Mouse (Mus musculus) mesoderm, embryonic 11.5 days (tissue): ENCODE results near the gene Gak.

Experiments
- DNase-seq: peaks from one replicate; pipeline ENCODE4 v3.0.0-alpha.2; 2012; ENCODE audit warnings: low read depth, low spot score

Gene Gak

DNA sequence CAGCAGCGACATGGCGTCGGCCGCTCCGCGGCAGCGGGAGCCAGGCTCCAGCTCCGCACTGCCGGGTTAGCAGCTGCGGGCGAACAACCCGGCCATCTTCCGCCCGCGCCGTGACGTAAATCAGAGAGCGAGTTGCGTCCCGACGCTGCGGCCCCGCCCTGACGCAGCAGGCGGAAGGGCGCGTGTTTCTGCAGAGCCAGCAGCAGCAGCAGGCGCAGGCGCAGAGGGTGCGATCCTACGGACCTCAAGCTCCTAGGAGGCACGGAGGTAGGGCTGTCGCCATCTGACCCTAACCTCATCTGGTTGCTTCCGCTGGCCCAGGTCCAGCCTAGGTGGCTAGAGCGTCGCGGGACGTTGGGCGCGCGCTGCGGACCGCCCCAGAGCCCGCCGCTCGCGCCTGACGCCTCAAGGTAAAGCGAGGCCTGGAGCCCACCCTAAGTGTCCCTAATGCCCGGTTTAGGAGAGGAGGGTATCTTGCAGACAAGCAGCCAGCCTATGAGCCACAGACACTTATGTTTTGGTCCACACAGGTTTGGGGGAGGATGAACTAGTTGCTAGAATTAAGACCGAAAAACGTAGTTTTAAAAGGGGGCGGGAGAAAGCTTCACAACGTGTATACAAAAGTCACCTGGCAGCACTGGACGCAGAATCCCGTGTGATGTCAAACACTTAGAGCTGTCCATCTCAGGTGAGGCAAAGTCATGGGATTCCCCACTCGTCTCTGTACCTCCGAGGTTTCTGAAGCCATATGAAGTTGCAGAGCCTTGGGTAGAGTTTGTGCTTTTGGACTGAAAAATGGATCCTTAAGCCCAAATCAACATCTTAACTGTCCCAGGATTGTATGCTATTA, at the start of gene Gak, which contains the start of gene Tmem175:
Gene Gak (minus strand): TSS at position 122 of the 850 bp plus-strand sequence.
Gene Tmem175 (plus strand): TSS at position 137 of the 850 bp plus-strand sequence.
- peak; percentile 96 for DNase-seq

DNA sequence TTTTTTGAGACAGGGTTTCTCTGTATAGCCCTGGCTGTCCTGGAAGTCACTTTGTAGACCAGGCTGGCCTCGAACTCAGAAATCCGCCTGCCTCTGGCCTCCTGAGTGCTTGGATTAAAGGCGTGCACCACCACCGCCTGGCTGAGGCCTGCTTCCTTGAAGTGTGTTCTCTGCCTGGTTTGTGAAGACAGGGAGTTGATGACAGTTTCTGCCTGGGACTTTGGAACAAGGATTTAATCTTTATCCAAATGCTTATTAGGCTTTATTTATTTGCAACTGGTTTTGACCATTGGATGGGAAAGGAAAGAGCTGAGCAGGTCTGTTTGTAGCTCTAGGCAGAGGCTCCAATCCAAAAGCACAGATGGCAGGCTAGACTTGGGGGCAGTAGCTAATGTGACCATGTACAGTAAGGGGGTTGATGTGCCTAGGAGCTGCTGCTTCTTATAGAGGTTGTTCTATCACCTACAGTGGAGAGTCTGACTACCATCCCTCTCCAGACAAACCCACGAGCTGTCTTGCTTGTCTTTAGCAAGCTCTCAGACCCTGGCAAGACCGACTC, 48.8 kb upstream of the Gak start:
- no peak for DNase-seq

DNA sequence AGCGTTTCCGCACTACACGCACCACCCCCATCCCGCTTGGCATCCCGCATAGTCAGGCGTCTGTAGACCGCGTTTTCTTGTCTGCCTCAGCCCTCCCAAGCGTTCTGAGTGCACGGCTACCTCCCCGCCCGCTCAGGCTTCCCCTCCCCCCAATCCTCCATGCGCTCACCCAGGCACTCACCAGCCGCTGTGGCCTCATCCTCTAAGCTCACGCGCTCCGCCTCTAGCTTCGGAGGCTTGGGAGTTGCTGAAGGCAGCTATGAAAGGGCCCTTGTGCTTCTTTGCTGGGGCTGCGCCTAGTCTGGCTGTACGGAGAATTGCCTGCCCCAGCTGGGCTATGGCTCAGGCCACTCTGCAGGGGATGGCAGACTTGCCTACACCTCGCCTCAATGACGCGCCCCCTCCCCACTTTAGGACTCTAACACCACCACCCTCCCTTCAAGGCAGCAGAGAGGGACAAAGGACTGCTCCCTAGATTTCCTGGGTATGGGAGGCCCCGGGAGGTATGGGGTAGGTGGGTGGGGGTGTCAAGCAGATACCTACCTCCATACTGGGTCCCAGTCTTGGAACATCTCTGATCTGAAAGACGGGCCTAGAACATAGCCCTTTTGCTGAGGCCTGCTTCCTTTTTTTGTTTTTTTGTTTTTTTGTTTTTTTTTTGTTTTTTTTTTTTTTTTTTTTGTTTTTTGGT, 48.2 kb upstream of the Gak start:
- DNase-seq, result peak; percentile 80

DNA sequence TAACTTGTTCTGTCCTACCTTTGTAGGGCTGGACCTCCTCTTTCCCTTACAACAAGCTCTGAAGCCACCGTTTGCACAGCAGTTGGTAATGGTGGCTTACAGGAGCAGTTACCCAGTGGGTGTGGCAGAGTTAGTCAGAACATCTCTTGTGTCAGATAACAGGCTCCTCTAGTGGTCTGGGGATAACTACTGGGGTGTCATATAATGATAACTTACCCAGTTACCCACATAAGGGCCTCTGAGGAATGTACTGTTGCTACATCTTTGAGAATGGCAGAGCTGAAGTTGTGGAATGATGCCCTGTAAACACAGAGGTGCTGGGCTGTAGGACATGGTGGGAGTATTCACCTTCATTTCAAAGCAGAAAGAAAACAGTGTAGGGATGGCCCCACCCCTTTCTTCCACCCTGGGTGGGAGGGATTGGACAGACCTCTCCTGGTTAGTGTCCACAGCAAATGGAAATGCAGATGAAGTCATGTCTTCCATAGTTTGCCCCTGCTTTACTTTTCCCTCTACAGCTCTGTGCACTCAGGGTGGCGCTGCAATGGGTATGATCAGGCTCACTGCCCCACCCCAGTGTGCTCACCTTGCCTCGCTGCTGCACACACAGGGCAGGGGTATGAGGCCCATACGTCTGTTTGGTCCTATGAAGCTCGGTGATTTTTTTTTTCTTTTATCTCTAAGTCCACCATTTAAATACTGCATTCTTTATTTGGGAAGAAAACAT, 47.4 kb upstream of the Gak start:
- no peak for DNase-seq

DNA sequence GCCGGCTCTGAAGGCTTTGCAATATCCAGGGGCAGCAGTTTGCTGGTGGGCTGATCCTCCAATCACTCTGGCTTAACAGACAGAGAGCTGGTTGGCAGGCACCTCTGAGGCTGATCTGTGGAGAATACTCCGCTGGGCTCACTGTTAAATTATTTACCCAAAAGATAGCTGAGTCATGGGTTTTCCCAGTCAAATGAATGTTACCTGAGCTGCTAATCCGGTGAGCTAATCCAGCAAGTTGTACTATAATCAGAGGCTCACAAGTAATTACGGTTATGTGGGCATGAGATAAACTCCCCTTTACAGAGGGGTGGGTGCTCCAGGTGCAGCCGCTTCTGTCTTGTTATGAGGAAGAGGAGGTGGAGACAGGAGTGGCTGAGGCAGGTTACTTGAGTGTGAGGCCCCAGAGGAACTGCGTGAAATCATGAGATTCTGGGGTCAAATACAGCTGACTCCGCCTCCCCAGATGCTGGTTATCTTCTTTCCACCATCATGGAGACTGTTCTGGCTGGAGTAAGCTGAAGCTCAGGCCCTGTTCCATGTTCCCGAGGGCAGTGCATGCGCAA, 45.8 kb upstream of the Gak start, which contains the start of gene Slc26a1:
Gene Slc26a1 (minus strand): TSS at position 319 of the 566 bp plus-strand sequence.
- DNase-seq, result no peak

DNA sequence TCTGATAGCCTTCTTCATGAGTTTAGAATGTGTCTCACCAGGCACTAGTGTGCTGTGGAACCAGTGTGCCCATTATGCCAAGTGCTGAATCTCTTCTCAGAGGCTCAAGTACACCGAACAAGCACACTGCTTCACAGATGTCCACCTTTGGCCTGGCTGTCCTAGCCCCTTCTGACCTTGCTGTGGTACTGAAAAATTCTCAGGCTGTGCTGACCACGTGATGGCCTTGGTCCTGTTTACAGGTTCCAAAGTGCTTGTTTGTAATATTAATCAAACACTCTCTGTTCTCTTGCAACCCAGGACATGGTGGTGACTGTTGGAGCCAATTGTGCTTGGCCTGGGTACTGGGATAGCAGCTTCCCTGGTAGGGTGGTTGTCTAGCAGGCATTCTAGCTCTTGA, 45.1 kb upstream of the Gak start:
- DNase-seq, result no peak

DNA sequence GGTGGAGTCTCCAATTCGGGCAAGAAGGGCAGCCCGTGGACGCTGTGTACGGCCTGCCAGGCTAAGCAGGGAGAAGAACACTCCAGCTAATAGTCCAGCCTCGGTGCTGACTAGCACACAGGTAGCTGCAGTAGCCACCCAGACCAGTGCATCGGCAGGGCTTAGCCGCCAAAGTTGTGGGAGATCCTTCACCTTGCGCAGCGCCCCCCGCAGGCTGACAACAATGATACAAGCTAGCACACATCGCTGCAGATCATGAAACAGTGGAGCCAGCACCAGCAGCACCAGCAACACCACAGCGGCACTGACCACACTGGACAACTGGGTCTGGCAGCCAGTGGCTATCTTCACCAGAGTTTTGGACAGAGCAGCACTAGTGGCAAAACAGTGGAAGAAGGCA, 42.2 kb upstream of the Gak start:
- no peak for DNase-seq

DNA sequence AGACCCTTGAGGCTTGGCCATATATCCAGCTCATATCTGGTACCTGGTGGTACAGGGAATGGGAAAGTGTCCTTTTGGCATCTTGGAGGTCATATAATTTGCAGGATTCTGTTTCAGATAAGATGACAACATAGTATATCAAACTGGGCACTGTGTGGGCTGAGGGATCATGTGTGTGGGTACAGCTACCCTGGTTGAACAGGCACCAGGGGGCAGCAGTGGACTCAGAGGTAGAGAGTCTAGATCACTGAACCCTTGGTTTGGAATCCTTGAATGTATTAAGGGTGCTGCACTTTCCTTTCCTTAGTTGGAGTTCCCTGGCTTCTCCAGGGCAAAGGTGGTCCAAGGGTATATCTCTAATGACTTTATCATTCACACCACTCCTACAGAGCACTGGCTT, 41.2 kb upstream of the Gak start:
- no peak for DNase-seq

DNA sequence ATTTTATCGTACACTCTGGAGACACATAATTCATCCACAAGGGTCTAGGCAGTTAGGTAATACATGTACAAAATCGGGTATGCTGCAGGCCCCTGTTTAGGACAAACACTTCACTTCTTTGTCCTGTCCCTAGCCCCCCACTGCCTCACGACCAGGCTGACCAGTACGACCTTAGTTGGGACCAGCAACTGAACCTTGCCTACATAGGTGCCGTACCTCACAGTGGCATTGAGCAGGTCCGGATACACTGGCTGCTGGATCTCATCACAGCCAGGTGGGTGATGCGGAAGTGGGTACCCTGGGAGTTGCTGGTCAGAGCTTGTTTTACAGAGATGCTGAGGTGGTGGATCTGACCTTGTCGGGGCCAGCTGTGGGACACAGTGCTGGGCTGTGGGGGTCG, 40.4 kb upstream of the Gak start:
- DNase-seq, result no peak

DNA sequence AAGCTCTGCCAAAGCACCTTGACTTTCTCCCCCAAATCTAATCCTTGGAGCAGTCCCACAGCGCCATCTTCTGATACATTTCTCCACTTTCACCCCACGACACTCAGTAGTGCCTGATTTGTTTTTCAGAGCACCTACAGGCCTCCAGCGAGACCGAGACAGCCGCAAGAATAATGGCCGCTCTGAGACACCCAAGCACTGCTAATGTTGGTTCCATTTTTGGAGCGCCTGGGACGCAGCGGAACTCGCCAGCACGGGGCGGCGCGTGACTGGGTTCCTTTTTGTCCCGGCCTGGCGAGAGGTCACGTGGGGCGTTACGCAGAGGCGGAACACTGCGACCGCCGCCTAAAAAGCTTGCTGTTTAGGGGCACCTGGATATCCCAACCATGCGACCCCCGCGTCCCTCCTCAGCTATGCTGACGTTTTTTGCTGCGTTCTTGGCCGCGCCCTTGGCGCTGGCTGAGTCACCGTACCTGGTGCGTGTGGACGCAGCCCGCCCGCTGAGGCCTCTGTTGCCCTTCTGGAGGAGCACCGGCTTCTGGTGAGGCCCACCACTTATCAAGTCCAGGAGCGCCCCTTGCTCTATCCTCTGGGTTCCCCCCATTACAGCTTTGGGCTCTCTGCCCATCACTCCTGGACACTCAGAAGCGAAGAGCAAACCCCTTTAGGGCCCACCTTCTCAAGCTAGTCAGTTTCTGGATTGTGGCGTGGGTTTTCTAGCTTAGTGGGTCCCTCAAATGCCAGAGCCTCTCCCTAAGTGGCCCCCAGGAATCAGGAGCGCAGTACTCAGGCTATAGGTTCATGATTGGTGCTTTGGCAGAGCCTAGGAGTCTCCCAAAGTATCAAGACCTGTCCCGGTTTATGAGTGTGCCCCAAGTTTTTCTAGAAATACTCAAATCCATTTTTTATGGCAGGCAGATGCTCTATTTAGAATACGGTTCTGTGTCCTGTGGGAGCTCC, 39.7 kb upstream of the Gak start, which contains the start of gene Dgkq:
Gene Dgkq (minus strand): TSS at position 696 of the 960 bp plus-strand sequence.
- peak; percentile 80 for DNase-seq

DNA sequence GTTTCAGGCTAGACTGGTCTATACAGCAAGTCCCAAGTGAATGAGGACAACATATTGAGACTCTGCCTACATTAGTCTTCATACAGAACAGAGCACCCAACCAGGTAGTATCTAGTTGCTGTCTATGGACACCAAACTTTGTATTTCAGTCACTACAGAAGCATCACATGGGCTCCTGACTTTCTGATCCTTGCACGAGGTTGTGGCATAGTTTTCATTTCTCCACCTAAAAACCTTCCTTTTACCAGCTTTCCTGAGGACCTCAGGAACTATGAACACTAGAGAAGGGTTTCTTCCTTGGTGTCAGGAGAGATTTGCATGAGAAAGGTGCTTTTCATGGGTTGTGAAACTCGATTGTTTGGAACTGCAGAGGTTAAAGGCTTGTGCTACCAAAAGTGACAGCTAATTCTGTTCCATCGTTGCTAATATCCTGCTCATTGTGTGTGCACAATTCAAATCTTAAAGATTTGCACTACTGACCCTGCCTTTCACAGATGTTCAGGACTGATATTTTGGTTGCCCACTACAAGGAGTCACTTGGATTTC, 38.9 kb upstream of the Gak start:
- no peak for DNase-seq

DNA sequence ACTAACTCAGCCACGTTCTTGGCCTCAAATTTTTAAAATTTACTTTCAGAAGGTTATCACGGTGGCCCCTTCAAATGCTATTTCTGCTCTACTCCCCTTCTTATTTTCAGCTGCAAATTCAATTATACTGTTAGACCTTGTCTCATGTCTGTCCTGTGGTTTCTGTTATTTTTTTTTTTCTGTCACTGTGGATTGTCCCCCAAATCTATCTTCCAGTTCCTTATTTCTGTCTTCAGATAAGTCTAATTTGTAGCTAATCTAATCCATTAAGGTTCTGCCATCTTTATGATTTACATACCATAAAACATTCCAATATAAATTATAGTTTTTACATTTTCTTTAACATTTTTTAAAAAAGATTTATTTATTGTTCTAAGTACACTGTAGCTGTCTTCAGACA, 37.8 kb upstream of the Gak start:
- no peak for DNase-seq

DNA sequence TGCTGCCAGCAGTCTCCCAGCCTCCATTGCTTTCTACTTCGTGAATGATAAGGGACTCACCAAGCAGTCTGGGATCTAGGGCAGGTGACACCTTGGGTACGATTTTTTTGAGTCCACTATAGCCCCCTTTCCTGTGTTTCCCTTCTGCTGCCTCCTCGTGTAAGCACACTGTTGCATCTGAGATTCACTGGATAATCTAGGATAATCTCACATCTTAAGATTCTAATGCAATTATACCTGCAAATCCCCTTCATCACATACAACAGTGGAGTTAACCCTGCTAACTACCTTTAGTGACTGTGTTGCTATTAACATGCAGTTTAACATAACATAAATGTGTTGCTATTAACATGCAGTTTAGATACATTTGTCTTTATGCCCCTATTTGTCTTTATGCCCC, 35.5 kb upstream of the Gak start:
- no peak for DNase-seq

DNA sequence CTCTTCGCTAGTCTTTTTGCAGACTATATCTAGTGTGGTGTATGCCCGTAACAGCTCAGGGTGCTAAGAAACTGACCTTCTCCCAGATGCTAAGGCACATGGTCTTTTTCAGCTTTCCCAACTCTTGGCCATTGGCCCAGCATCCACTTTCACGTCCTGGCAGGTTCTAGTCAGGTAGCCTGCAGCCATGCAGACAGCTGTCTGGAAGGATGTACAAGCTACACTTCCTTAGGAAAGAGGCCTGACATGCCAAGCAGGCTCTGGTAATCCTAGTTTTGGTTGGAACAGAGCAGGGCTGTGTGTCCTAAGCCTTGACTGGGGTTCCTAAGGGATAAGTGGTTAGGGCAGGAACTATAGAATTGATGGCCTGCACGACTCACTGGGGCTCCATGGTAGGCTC, 33.2 kb upstream of the Gak start:
- no peak for DNase-seq

DNA sequence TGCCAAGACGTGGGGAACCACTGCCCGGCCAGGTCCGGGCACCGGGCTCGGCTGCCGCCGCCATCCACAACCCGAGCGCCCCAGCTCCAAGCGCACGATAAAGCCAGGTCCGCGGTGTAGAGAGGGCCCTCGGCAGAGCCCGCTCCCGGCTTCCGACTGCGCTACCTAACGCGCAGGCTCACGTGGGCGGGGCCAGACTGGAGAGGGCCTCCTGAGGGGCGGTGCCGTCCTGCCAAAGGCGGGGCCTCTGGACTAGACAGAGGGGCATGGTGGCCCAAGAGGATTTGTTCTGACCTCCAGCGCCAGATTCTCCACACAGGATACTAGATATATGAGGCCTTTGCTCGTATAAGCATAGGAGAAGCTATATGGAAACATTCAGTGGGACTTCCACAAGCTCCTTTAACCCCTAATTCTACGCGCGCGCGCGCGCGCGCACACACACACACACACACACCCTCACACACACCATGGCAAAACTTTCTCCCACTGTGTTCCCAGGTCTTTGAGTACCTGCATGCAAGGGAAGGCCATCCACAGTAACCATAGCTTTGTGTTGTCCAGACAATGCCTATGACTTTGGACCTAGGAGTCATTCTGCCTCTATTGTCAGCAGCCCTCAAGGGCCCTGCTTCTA, 31.2 kb upstream of the Gak start:
- DNase-seq, result peak; percentile 91

DNA sequence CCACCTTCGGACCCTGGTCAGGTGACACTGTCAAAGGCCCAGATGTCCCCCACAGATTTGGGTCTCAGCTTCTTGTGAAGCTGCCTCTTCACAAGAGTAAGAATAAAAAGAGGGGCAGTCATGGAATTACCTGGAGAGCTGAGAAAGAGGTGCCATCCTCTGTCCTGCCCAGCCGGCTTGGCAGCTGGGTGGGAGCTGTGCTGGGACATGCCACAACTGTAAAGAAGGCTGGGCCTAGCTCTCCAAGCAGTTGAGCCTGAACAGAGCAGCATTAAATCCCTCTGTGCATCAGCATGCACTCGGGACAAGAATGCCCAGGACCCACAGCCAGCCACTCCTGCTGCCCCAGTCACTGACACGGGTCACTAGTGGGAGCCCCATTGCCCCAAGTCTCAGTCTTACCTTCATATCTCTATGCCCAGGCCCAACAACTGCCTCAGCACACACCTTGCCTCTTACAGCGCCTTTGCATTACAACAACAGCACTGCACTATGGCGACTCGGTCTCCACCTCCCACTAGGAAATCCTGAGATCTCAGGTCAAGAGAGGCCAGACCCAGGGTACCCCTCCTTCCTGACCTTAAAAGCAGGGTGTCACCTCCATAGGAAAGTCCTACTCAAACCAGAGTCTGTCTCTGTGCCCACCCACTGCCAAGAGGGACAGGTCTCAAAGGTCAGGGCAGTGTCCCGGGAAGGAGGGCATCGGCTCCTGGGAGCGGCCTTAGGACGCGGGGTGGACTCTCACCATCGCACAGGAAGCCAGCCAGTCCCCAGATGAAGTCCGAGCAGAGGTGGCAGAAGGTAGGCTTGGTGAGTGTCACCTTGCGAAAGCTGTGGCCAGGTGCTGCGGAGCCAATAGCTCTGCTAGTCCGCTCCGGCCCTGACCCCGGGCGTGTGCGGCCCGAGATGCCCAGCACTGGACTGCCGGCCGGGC, 30.4 kb upstream of the Gak start, which contains the start of gene Idua:
Gene Idua (plus strand): TSS at position 634 of the 934 bp plus-strand sequence.
- no peak for DNase-seq

DNA sequence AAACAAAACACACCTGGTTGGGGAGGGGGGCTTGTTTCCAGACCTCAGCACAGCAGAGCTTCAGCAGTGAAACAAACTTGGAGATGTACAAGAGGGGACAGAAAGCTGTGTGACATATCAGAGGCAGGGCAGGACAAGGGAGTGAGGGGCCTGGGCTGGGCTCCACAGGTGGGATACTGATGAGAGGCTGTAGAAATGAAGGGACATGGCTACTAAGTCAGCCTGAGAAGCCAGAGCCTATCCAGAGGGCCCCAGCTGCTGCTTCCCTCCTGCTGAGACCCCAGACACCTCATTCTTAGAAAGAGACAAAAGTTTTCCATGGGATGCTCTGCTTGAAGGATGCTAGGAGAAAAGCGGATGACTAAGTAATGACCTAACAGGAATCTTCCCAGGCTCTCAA, 29.1 kb upstream of the Gak start:
- no peak for DNase-seq

DNA sequence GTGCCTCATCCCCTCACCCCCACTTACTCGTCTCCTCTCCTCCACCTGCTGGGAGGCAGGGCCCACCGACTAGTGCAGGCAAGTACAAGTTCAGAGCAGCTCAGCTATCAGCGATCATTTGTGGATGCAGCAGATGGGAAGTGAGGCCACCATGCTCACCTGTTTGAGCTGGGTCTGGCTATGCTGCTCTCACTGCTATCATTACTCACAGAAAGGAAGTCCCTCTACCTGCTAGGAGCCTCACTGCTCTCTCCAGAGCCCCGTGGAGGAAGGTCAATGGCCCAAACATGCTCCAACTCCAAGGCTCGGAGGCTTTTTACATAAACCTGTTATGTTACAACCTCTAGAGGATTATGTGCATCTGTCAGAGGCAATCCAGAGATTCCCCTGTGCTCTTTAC, 27.9 kb upstream of the Gak start:
- DNase-seq, result no peak
